Mouse (Mus musculus): ENCODE results near the gene Ism1.

- no peak for TF ChIP-seq POLR2A (IDR thresholded peaks at IDR 0.05; ENCODE audit: insufficient read depth, low read depth, low read length)
- TF ChIP-seq CTCF (IDR thresholded peaks at IDR 0.05) = no peak
Measured at GRCm38 (mm10) chr2:139656750-139657149, 21.2 kb upstream of the Ism1 start.

All from heart, adult 2 months (tissue).